8 mouse cellular contexts compared by ENCODE assay signal in the genomic region with DNA sequence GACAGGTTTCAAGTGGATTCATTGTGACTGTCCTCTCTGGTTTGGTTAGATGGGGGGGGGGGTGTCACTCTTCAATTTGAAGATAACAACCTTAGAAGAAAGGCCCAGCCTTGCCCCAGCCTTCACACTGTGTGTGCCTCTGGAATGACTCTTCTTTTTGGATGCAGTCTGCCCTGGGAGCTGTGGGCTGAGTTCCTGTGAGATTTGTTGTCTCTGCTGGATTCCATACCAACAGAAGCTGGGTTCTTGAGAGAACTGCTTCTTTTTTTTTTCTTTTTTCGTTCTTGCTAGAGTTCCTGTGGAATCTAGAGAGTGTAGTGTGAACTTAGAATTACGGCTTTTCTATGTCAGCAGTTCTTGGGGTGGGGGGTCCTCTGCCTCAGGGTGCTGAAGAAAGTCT.
A peak's percentile ranks its signal among the peaks of the same experiment; 100 is the strongest.
DNase-seq lines count a peak whose midpoint lies in the region; ATAC-seq and TF ChIP-seq lines count a peak whose summit lies in the region.

No protein-coding gene starts in this region.

- H3K4me3 ChIP-seq in left cerebral cortex, adult 2 months: no peak overlapping the region
- H3K4me3 ChIP-seq in bone marrow macrophage, adult 2 months (ENCODE audit: insufficient read depth, low read length): no peak overlapping the region
- H3K4me3 ChIP-seq in limb, embryonic 13.5 days: no peak overlapping the region

- TF ChIP-seq CTCF in left cerebral cortex, adult 2 months (IDR thresholded peaks at IDR 0.05): no peak
- TF ChIP-seq CTCF in bone marrow macrophage, adult 2 months (IDR thresholded peaks at IDR 0.05; ENCODE audit: low read depth, low read length): no peak

- peaks cover 29% of the 10 kb centered on the region for H3K4me1 ChIP-seq in bone marrow macrophage, adult 2 months (ENCODE audit: control insufficient read depth, insufficient read depth, low read length)
- peaks cover 37% of the 10 kb centered on the region for H3K4me1 ChIP-seq in limb, embryonic 13.5 days

- intact Hi-C loops in left cerebral cortex, adult 2 months (cut with DNase I): loop anchor here (1.0 kb wide), 1 partner anchor 117 kb away; no protein-coding TSS in a partner anchor
- intact Hi-C loops in left cerebral cortex, postnatal 14 days (cut with DNase I): no loop called here

- H3K4me2 ChIP-seq in limb, embryonic 13.5 days (replicated peaks): no peak overlapping the region; the same call in 1 of the 2 replicates

- no peak overlapping the region for H3K9ac ChIP-seq in limb, embryonic 13.5 days

- TF ChIP-seq POLR2A in bone marrow macrophage, adult 2 months (IDR thresholded peaks at IDR 0.05; ENCODE audit: borderline replicate concordance, low read depth, low read length): no peak

- no peaks in the 10 kb centered on the region for H3K36me3 ChIP-seq in limb, embryonic 13.5 days

- peak overlapping the region; percentile 79 for H3K27ac ChIP-seq in left cerebral cortex, adult 2 months
- H3K27ac ChIP-seq in bone marrow macrophage, adult 2 months (ENCODE audit: insufficient read depth, low read depth, low read length): peak overlapping the region; percentile 66
- peak overlapping the region; percentile 17; the same call in 1 of the 2 replicates for H3K27ac ChIP-seq in limb, embryonic 13.5 days

- peak; percentile 60 for ATAC-seq in frontal cortex, adult (ENCODE audit: low TSS enrichment)
- no peak for ATAC-seq in limb, embryonic 13.5 days (ENCODE audit: low FRiP score, low read depth)
- no peak for ATAC-seq in megakaryocyte-erythroid progenitor cell, adult 5-6 weeks (replicated peaks; ENCODE audit: low FRiP score, low TSS enrichment, poor library complexity, severe bottlenecking)

- WGBS in limb, embryonic 13.5 days: 43% methylated on average over 2 of the region's 2 CpGs

- H3K9me3 ChIP-seq in limb, embryonic 13.5 days: no peaks in the 10 kb centered on the region

- peaks cover 5% of the 10 kb centered on the region; the same call in 1 of the 2 replicates for H3K27me3 ChIP-seq in limb, embryonic 13.5 days

- DNase-seq in frontal cortex, postnatal 10 days (ENCODE audit: low spot score in 2 of 2): no peak
- no peak for DNase-seq in left cerebral cortex, adult 2 months (ENCODE audit: extremely low spot score in 1 of 2, low spot score in 2 of 2)
- DNase-seq in left cerebral cortex, postnatal 14 days (ENCODE audit: low spot score in 2 of 2): no peak
- no peak for DNase-seq in B cell, adult 2 months

Comparison
In these comparisons a context has a peak if more than half of its experiments do, and no peak if none do; other contexts are left out.
1. H3K27ac ChIP-seq: peak in every context shown above with its lines; median percentile 79 in left cerebral cortex, adult 2 months; 66 in bone marrow macrophage, adult 2 months; 17 in limb, embryonic 13.5 days.